Mouse (Mus musculus): Measurements from ENCODE around the gene Grik4.

Gene Grik4

DNA sequence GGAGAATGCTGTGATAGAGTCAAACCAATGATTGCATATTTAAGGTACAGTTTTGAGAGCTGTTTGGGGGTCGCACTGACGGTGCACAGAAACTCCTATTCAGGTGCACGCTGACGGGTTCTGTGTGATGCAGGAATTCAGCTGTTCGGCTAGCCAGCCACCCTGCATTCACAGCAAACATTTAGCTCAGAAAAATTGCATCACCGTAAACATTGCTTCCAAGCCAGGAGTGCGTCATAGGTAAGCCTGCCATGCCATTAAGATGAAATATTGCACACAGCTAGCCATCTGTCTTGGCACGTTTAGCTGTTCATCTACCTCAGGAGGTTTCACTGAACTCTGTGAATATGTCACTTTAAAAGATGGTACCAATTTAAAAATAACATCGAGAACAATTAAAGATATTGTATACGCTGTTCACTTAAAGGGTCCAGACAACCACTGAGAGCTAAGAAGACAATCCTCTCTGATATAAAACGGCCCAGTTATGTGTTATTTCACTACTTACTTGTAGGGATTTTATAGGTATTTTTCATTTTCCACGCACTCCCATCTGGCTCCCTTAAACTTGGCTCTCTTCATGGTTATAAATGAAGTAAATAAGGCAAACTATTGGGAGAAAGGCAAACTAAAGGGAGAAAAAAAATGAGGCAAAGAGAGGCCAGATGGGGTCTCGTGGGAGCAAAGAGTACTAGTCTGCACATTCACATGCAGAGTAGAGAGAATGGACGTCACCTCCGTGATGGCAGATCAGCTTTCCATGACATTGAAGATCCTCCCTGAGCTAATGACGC lies 453.5 kb downstream of the Grik4 start:
- in situ Hi-C loops (cut with MboI): no loop called here

- in situ Hi-C loops (cut with MboI): no loop called here
Measured at GRCm38 (mm10) chr9:42488071-42488470, 456.2 kb downstream of the Grik4 start.

DNA sequence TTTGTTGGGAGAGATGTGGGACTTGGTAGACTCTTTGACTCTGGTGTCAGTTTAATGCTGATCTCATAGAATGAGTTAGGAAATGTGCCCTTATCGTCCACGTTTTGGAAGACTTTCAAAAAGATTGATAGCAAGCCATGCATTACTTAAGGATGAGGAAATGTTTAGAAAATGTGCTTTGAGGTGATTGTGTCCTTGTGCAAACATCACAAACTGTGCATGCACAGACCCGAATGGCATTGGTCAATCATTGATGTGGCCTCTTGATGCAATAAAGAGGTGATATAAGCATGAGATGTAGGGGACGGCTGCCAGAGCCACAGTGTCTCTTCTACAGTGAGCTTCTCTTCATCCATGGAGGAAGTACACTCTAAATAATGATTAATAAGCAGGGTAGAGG lies 457.4 kb downstream of the Grik4 start:
- in situ Hi-C loops (cut with MboI): no loop called here

GRCm38 (mm10) chr9:42484667-42485066 lies 459.6 kb downstream of the Grik4 start:
- in situ Hi-C loops (cut with MboI): no loop called here

DNA sequence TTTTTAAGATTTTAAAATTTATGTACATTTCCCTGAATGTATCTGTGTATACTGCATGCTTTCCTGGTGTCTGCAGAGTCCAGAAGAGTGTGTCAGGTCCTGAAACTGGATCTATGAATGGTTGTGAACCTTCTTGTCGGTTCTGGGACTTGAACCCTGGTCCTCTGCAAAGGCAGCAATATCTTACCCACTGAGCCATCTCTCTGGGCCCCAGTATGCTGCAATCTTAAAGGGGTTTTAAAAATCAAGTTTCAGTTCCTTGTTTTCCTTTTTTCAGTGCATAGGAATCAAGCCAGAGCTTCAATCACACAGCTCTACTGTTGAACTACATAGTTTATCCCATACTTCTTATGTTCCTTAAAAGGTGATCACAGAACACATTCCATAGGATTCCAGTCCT lies 461.3 kb downstream of the Grik4 start:
- in situ Hi-C loops (cut with MboI): no loop called here

DNA sequence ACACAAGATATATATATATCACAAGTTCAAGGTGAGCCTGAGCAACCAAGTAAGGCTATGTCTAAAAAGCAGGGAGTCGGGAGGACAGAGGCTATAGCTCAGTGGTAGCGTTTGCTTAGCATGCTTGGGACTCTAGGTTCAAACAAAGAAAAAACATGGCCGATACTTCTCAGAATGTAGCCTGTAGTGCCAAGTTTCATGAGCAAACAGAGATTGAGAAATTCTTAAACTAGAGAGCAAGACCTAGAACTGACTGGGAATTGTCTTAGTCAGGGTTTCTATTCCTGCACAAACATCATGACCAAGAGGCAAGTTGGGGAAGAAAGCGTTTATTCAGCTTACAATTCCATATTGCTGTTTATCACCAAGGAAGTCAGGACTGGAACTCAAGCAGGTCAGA lies 468.1 kb downstream of the Grik4 start:
- in situ Hi-C loops (cut with MboI): no loop called here

DNA sequence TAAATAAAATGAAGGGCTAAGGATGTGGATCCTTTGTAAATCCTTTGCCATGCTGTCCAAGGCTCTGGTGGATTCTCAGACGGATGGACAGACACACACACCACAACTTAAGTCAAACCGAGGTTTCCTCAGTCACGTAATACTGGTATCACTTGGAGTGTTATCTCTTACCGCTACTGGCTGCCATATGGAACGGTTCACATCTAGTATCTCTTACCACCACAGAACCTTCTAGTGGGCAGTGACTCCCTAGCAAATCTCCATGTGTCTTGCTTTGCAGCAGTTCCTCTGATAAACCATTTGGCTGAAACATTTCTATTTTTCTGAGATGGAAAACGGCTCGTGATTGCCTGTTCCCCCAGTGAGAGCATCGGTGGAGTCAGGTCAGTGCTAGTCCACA lies 470.0 kb downstream of the Grik4 start:
- in situ Hi-C loops (cut with MboI): no loop called here

- in situ Hi-C loops (cut with MboI): no loop called here
Measured at GRCm38 (mm10) chr9:42471921-42472747, 472.2 kb downstream of the Grik4 start.

DNA sequence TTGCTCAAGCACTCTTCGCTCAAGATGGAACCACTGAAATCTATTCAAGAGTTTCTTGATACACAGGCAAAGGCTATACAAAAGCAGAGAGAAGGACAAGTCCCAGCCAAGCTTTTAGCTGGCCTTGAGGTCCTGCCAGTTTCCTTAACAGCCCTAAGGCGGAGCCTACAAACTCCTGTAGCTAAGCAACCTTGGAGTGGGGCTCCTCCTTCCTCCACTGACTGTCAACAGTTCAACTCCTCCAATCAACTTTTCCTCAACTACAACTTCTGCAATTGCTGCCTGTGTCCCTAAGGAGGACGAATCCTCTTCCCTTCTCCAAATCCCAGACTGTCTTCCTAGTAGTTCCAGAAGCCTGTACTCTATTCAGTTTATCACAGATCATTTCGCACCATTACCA lies 473.1 kb downstream of the Grik4 start:
- in situ Hi-C loops (cut with MboI): no loop called here

DNA sequence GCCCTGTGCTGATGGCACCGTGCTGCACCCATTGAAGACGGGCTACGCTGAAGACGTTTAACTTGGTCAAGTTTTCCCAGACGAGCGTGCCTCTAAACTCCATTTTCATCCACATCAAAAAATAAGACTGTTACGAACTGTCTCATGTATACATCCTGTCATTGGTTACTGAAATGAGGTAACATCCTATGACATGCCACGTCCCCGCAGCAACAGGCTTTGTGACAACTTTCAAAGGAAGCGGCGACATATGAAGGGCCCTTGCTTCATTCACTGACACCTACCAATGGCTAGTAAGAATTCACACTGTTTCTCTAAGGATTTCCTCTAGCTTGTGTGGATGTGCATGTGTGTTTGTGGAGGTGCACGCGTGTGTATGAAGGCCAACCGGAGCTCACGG lies 475.0 kb downstream of the Grik4 start:
- in situ Hi-C loops (cut with MboI): no loop called here

DNA sequence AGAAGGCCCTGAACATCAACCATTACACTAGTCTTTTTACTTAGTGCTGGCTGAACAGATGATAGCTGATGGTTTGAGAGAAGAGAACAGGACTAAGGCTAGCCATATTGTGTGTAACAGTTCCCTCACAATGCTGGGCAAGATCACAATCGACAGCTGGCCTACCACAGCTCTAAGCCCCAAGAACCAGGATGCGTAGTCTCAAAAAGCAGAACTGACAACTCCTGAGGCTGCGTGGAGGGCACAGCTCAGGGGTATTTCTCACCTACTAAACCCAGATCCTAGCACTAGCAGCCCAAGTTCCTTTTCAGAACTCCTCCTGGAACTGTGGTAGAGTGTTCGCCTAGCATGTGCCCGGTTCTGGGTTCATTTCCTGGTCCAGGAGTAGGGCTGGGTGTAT lies 475.9 kb downstream of the Grik4 start:
- in situ Hi-C loops (cut with MboI): no loop called here

Data from mature B cell (primary cell).